Mouse (Mus musculus) kidney, postnatal 0 days (tissue): ENCODE measurements around the gene Gm6899. TPM values are rescaled to one million over a fixed set of nuclear protein-coding genes. Genes with fewer than 3 reads are reported as not detected.

Source experiments
- ATAC-seq: fragments of 200-750 bp; cut with Nextera tagmentation; replicated peaks from 2 replicates; pipeline ENCODE4 v1.8.0; 2017; ENCODE audit warnings: low read depth, moderate number of reproducible peaks, moderate TSS enrichment, moderate library complexity; ENCODE audit not compliant: low FRiP score
- DNase-seq: peaks from one replicate; pipeline ENCODE4 v3.0.0-alpha.2; 2016; ENCODE audit warnings: low spot score
- H3K27ac ChIP-seq: fragments of 300-500 bp; sonication (generic); 2 replicates; pipeline ENCODE4 v1.5.1; 2014; ENCODE audit warnings: mild to moderate bottlenecking
- H3K27me3 ChIP-seq: fragments of 300-500 bp; sonication (generic); 2 replicates; pipeline ENCODE4 v1.6.1; 2014; ENCODE audit warnings: low read length, mixed read lengths; ENCODE audit not compliant: insufficient read depth
- H3K36me3 ChIP-seq: fragments of 300-500 bp; sonication (generic); 2 replicates; pipeline ENCODE4 v1.6.1; 2014; ENCODE audit warnings: low read length, mixed read lengths; ENCODE audit not compliant: insufficient read depth
- H3K4me1 ChIP-seq: fragments of 300-500 bp; sonication (generic); replicated peaks from 2 replicates; pipeline ENCODE4 v1.6.1; 2014; ENCODE audit warnings: antibody characterized with exemption, low read length, mixed read lengths; ENCODE audit not compliant: insufficient read depth
- H3K4me2 ChIP-seq: fragments of 300-500 bp; sonication (generic); 2 replicates; pipeline ENCODE4 v1.6.1; 2014; ENCODE audit warnings: mild to moderate bottlenecking, low read length, moderate library complexity, mixed read lengths
- H3K4me3 ChIP-seq: fragments of 300-500 bp; sonication (generic); replicated peaks from 2 replicates; pipeline ENCODE4 v1.5.1; 2014; ENCODE audit warnings: low read depth, low read length
- H3K9ac ChIP-seq: fragments of 300-500 bp; sonication (generic); 2 replicates; pipeline ENCODE4 v1.6.1; 2014; ENCODE audit warnings: low read depth, low read length
- H3K9me3 ChIP-seq: fragments of 300-500 bp; sonication (generic); replicated peaks from 2 replicates; pipeline ENCODE4 v1.6.1; 2016; ENCODE audit warnings: low read length, inconsistent platforms, mixed read lengths
- CTCF ChIP-seq: IDR thresholded peaks from 2 replicates; pipeline ENCODE4 v1.5.1; 2016; ENCODE audit warnings: antibody characterized with exemption, low read depth, mild to moderate bottlenecking, moderate library complexity
- WGBS: fragments of 180-500 bp; shearing (Covaris S2); extraction: QIAGEN DNeasy Blood & Tissue Kit; methylation state at CpG from one replicate; pipeline ENCODE4 v1.1.7; 2014; 5-methylcytosine and 5-hydroxymethylcytosine counted together
- polyA plus RNA-seq: library from polyadenylated mRNA; unstranded; fragments of >200 nt; fragmentation: Nextera tagmentation; extraction: Ambion mirVana; gene quantifications from 2 replicates; pipeline ENCODE4 v1.2.1, GENCODE M21; 2015

Gene Gm6899
- polyA plus RNA-seq, 1 experiment from 2014 or later = 0.42 TPM

DNA sequence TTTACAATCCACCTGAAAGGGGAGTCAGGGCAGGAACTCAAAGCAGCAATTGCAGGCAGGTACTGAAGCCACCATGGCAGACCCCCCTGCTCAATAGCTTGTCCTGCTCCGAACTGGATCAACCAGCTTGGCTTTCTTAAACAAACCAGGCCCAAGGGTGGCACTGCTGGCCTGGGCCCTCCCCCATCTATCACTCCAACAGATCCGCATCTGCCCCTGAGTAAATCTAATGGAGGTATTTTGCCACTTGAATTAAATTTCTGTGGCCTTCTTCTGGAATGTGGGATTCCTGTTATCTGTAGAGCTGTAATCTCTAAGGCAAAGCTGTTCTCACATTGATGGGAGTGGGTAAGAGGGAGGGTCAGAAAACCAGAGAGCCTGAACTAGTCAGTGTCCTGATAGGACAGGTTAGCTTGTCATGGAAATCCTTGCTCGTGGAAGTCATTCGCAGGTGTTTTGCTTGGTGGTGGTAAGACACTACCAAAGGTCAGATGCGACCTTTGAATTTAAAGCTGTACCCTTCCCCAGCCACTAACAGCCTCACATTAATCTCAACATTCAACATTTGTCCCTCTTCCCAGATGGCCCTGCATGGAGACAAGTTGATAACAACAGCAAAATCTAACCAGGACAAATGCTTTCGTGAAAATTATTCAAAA lies 517 bp upstream of the Gm6899 start:
- H3K4me3 ChIP-seq = peak overlapping the region; percentile 77
- peak overlapping the region; percentile 83 for H3K9ac ChIP-seq
- DNase-seq = no peak
- H3K27me3 ChIP-seq = no peaks in the 10 kb centered on the region
- no peaks in the 10 kb centered on the region for H3K9me3 ChIP-seq
- peak overlapping the region; percentile 78 for H3K27ac ChIP-seq
- H3K4me2 ChIP-seq = peak overlapping the region; percentile 80
- no peak for TF ChIP-seq CTCF
- no peaks in the 10 kb centered on the region for H3K36me3 ChIP-seq
- WGBS = 34% methylated on average over 6 of the region's 6 CpGs
- H3K4me1 ChIP-seq = 0 out of 2 replicates have a peak, but pooled peaks cover 5% of the 10 kb centered on the region
- no peak for ATAC-seq

DNA sequence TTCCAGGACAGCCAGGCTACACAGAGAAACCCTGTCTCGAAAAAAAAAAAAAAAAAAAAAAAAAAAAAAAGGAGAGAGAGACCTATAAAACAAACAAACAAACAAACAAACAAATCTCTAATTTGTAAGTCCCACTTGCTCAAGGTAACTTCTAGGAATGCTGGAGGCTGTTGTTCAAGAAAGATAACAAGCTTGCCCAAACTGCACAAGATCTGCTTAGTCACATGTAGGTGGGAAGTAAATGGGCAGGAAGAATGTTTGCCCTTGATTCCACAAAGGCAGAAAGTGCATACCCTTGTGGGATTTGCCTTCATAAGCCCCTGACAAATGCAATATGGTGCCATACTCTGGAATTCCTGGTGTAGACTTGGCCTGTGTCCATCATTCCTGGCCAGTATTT lies 1.4 kb downstream of the Gm6899 start:
- no peak overlapping the region for H3K4me3 ChIP-seq

DNA sequence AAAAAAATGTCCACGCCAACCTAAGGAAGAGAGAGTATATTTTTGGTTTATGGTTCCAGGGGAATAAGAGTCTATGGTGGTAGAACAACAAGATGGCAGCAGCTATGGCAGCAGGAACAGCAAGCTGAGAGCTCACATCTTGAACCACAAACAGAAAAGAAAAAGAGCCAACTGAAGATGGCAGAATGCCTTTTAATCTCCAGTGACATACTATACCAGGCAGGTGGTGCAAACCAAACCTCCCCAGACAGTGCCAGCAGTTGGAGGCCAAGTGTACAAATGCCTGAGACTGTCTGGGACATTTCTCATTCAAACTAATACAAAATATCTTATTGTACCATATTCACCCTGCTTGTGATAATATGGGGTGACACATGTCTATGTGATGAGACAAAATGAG lies 3.1 kb downstream of the Gm6899 start:
- Histone ChIP-seq H3K9ac (no peak overlapping the region), H3K27me3 (no peaks in the 10 kb centered on the region), H3K4me3 (no peak overlapping the region), H3K36me3 (no peaks in the 10 kb centered on the region), H3K27ac (no peak overlapping the region), H3K4me2 (no peak overlapping the region), H3K9me3 (no peaks in the 10 kb centered on the region), H3K4me1 (0 out of 2 replicates have a peak, but pooled peaks cover 5% of the 10 kb centered on the region)
- WGBS = 95% methylated on average over 1 of the region's 1 CpGs
- ATAC-seq = no peak
- TF ChIP-seq CTCF = no peak
- no peak for DNase-seq

More for the DNA sequence above, 1.4 kb downstream of the Gm6899 start:
- Histone ChIP-seq H3K27me3 (no peaks in the 10 kb centered on the region), H3K4me1 (0 out of 2 replicates have a peak, but pooled peaks cover 5% of the 10 kb centered on the region), H3K4me2 (no peak overlapping the region), H3K9ac (no peak overlapping the region), H3K27ac (no peak overlapping the region), H3K36me3 (no peaks in the 10 kb centered on the region), H3K9me3 (no peaks in the 10 kb centered on the region)
- 91% methylated on average over 1 of the region's 1 CpGs for WGBS
- no peak for TF ChIP-seq CTCF
- ATAC-seq = no peak
- no peak for DNase-seq

DNA sequence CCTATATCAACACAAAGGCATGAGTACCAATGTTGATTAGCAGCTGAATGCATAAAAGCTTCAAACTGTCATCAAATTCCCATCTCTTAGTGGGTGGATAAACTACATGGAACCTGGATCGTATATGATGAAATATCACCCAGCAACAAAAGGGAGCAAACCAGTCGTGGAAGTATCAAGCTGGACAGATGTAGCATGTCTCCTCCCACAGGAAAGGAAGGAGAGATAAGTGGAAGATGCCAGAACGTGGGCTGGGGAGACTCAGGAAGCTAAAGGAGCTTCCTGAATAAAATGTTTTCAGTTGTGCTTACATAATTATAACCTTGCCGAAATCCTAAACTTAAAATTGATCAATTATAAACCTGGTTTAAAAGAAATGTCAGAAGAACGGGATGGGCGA lies 4.1 kb downstream of the Gm6899 start:
- H3K9me3 ChIP-seq = no peaks in the 10 kb centered on the region
- H3K27me3 ChIP-seq = no peaks in the 10 kb centered on the region
- DNase-seq (no peak), ATAC-seq (no peak)
- no peak overlapping the region for H3K9ac ChIP-seq
- 0 out of 2 replicates have a peak, but pooled peaks cover 5% of the 10 kb centered on the region for H3K4me1 ChIP-seq
- no peak overlapping the region for H3K4me3 ChIP-seq
- H3K36me3 ChIP-seq = no peaks in the 10 kb centered on the region
- 56% methylated on average over 6 of the region's 6 CpGs for WGBS
- no peak overlapping the region for H3K4me2 ChIP-seq
- H3K27ac ChIP-seq = no peak overlapping the region
- TF ChIP-seq CTCF = no peak

DNA sequence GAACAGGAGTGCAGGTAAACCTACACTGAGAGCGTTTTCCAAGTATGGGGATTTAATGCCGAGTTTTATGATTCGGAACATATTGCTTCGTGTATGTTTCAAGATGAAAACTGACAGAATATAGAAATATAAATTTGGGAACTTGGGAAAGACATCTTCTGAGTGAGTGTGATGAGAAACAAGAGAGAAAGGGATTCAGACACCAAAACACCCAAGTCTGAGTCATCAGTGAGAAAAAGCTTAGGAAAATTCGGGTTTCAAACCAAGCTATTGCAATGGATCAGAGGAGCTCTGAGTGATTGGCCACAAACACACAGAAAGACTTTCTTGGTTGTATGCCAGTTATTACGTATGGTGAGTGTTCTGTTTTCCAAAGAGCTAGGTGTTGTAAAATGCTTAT lies 4.7 kb downstream of the Gm6899 start:
- ATAC-seq = no peak
- H3K9me3 ChIP-seq = no peaks in the 10 kb centered on the region
- no peak overlapping the region for H3K27ac ChIP-seq
- 68% methylated on average over 6 of the region's 6 CpGs for WGBS
- no peaks in the 10 kb centered on the region for H3K27me3 ChIP-seq
- no peak overlapping the region for H3K4me2 ChIP-seq
- H3K9ac ChIP-seq = no peak overlapping the region
- DNase-seq = no peak
- no peak overlapping the region for H3K4me3 ChIP-seq
- 0 out of 2 replicates have a peak, but pooled peaks cover 1% of the 10 kb centered on the region for H3K4me1 ChIP-seq
- H3K36me3 ChIP-seq = no peaks in the 10 kb centered on the region
- no peak for TF ChIP-seq CTCF

DNA sequence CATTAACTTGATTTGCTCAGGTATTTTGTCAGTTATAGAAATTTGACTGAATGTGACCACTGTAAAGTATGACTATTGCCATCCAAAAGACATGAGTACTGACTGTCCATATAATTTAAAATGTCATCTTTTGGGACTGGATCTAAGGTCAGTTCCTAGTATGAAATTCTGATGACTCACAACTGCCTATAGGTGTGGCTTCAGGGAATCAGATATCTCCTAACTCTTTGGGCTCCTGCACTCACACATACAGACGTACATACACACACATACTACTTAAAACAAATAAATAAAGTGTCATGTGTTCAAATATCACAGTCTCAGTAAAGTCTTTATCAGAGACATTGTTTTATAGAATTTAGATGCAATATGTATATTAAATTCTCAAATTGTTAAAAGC lies 5.8 kb downstream of the Gm6899 start:
- Histone ChIP-seq H3K9me3 (no peaks in the 10 kb centered on the region), H3K36me3 (no peaks in the 10 kb centered on the region), H3K4me1 (no peaks in the 10 kb centered on the region), H3K9ac (no peak overlapping the region), H3K4me2 (no peak overlapping the region), H3K4me3 (no peak overlapping the region), H3K27me3 (no peaks in the 10 kb centered on the region), H3K27ac (no peak overlapping the region)
- WGBS = 68% methylated on average over 1 of the region's 1 CpGs
- ATAC-seq (no peak), DNase-seq (no peak)
- TF ChIP-seq CTCF = no peak

DNA sequence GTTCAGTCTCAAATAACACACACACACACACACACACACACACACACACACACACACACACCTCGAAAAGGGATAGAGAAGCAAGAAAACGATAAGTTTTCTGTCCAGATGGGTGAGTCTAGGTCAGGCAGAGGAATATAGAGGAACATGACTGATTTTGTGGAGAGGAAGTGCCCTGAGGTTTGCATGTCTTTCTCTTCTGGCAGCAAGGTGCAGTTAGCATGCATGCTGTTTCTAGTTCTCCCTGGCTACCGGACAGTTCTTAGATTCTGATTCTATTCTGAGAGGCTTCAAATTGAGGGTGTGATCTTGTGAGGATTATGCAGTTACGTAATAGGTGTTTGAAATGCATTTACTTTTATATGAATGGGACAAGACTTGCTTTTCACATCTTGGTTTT lies 7.7 kb downstream of the Gm6899 start:
- 82% methylated on average over 4 of the region's 4 CpGs for WGBS
- Histone ChIP-seq H3K9ac (no peak overlapping the region), H3K27ac (no peak overlapping the region), H3K4me3 (no peak overlapping the region), H3K36me3 (no peaks in the 10 kb centered on the region), H3K4me1 (no peaks in the 10 kb centered on the region), H3K27me3 (no peaks in the 10 kb centered on the region), H3K4me2 (no peak overlapping the region), H3K9me3 (no peaks in the 10 kb centered on the region)
- ATAC-seq = no peak
- TF ChIP-seq CTCF = no peak
- DNase-seq = no peak
